Mouse (Mus musculus) kidney, adult 2 months (tissue): ENCODE results near the gene Cers6.

Experiments used
- CTCF ChIP-seq: fragments of 200-500 bp; conservative IDR thresholded peaks from 2 replicates; pipeline ENCODE4 v1.5.1; 2011; ENCODE audit warnings: low read depth, mild to moderate bottlenecking, control low read depth, low read length, moderate library complexity, mixed read lengths; ENCODE audit not compliant: insufficient read depth, insufficient read length
- POLR2A ChIP-seq: fragments of 200-500 bp; IDR thresholded peaks from one replicate; pipeline ENCODE4 v1.6.1; 2011; ENCODE audit warnings: low read depth, low read length, control low read depth

DNA sequence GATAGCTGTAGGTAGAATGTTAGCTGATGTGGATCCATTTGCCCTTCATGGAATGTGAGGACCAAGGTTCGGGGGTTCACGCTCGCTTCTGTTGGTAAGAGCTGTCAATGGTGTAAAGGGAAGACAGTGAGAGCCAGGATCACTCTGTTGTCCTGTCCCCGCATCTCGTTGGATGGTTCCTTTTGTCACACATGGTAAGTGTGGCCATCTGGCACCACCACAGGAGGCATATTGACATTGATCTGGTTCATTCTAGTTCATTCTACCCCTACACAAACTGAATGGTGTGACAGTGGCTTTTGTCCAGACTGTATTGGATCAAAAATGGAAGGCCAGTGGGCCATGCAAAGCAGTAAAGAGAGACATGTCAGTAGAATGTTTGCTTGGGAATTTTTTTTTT lies 142.8 kb downstream of the Cers6 start:
- TF ChIP-seq POLR2A (no peak), CTCF (no peak)
